Mouse (Mus musculus) liver, embryonic 13.5 days (tissue): Measurements from ENCODE around the gene Npas4. TPM values are rescaled to one million over a fixed set of nuclear protein-coding genes. Genes with fewer than 3 reads are reported as not detected.
A peak's percentile ranks its signal among the peaks of the same experiment; 100 is the strongest.
"Not testable (repeated sequence)": the region's sequence is repeated elsewhere in the genome, so short reads cannot be mapped to it uniquely, and the experiment has no call there.

Source experiments
- ATAC-seq: fragments of 200-750 bp; cut with Nextera tagmentation; 2 replicates; pipeline ENCODE4 v1.8.0; 2017; ENCODE audit warnings: low read depth, mild to moderate bottlenecking, moderate number of reproducible peaks, moderate library complexity
- DNase-seq: peaks from one replicate; pipeline ENCODE4 v3.0.0; 2022
- H3K27ac ChIP-seq: fragments of 300-500 bp; sonication (generic); 2 replicates; pipeline ENCODE4 v1.5.1; 2015; ENCODE audit warnings: moderate library complexity, mild to moderate bottlenecking, inconsistent platforms
- H3K27me3 ChIP-seq: fragments of 300-500 bp; sonication (generic); 2 replicates; pipeline ENCODE4 v1.6.1; 2015; ENCODE audit warnings: mild to moderate bottlenecking, inconsistent platforms
- H3K36me3 ChIP-seq: fragments of 300-500 bp; sonication (generic); 2 replicates; pipeline ENCODE4 v1.6.1; 2015; ENCODE audit warnings: mild to moderate bottlenecking, inconsistent platforms
- H3K4me1 ChIP-seq: fragments of 300-500 bp; sonication (generic); replicated peaks from 2 replicates; pipeline ENCODE4 v1.6.1; 2015; ENCODE audit warnings: inconsistent platforms
- H3K4me2 ChIP-seq: fragments of 300-500 bp; sonication (generic); 2 replicates; pipeline ENCODE4 v1.6.1; 2015; ENCODE audit warnings: inconsistent platforms, mild to moderate bottlenecking, moderate library complexity
- H3K4me3 ChIP-seq: fragments of 300-500 bp; sonication (generic); replicated peaks from 2 replicates; pipeline ENCODE4 v1.5.1; 2015; ENCODE audit warnings: mild to moderate bottlenecking, inconsistent platforms
- H3K9ac ChIP-seq: fragments of 300-500 bp; sonication (generic); 2 replicates; pipeline ENCODE4 v1.6.1; 2015; ENCODE audit warnings: mild to moderate bottlenecking, inconsistent platforms
- H3K9me3 ChIP-seq: fragments of 300-500 bp; sonication (generic); replicated peaks from 2 replicates; pipeline ENCODE4 v1.6.1; 2016; ENCODE audit warnings: inconsistent platforms
- WGBS: fragments of 180-500 bp; shearing (Covaris S2); methylation state at CpG from one replicate; pipeline ENCODE4 v1.1.7; 2015; ENCODE audit not compliant: insufficient replicate concordance; 5-methylcytosine and 5-hydroxymethylcytosine counted together
- polyA plus RNA-seq: library from polyadenylated mRNA; unstranded; fragments of >200 nt; fragmentation: Nextera tagmentation; extraction: Ambion mirVana; gene quantifications from 2 replicates; pipeline ENCODE4 v1.2.1, GENCODE M21; 2015

The Npas4 gene
- polyA plus RNA-seq, 1 experiment from 2014 or later = not detected

DNA sequence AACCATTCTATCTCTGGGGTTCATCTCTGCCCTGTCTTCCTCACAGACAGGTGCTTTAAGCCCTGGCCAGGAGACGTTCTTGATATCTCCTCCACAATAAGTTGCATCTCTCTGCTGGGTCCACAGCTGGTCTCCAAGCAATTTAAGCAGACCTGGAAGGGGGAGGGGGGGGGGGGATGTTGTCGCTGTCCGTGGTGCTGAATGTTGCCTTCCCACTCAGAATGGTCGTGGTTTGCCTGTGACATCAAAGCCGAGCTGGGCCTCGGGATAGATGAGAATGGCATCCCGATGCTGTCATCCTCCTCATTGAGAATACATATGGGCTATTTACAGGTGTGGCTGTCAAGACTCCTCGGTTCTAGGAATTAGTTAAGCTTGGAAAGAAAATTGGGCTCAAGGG lies 2.3 kb upstream of the Npas4 start:
- Histone ChIP-seq H3K4me1 (no peaks in the 10 kb centered on the region), H3K27me3 (peaks cover 55% of the 10 kb centered on the region), H3K4me3 (no peak overlapping the region), H3K36me3 (no peaks in the 10 kb centered on the region), H3K9ac (no peak overlapping the region), H3K9me3 (no peaks in the 10 kb centered on the region), H3K4me2 (no peak overlapping the region), H3K27ac (no peak overlapping the region)
- ATAC-seq (no peak), DNase-seq (no peak)
- WGBS = 9% methylated on average over 8 of the region's 8 CpGs

DNA sequence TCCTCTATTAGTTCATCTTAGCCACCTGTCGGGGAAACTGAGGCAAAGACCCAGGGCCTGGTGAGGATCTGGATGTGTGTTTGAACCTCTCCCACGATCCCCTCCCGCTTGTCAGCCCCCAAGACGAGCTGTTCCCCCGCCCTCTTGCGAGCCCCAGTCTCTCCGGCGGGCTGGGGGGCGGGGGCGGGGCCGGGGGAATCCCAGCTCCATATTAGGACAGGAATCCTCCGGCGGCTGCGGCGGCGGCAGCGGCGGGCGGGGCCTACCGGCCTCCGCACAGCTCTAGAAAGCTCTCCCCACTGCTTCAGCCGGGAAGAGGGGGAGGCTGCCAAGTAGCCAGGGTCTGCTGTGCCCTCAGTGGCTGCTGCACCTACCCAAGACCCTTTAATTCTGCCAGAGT lies 600 bp upstream of the Npas4 start:
- no peaks in the 10 kb centered on the region for H3K36me3 ChIP-seq
- H3K4me3 ChIP-seq = no peak overlapping the region
- ATAC-seq (no peak), DNase-seq (no peak)
- 2% methylated on average over 22 of the region's 22 CpGs for WGBS
- H3K9me3 ChIP-seq = no peaks in the 10 kb centered on the region
- H3K4me2 ChIP-seq = no peak overlapping the region
- peaks cover 54% of the 10 kb centered on the region for H3K27me3 ChIP-seq
- no peaks in the 10 kb centered on the region for H3K4me1 ChIP-seq
- no peak overlapping the region for H3K27ac ChIP-seq
- no peak overlapping the region for H3K9ac ChIP-seq

DNA sequence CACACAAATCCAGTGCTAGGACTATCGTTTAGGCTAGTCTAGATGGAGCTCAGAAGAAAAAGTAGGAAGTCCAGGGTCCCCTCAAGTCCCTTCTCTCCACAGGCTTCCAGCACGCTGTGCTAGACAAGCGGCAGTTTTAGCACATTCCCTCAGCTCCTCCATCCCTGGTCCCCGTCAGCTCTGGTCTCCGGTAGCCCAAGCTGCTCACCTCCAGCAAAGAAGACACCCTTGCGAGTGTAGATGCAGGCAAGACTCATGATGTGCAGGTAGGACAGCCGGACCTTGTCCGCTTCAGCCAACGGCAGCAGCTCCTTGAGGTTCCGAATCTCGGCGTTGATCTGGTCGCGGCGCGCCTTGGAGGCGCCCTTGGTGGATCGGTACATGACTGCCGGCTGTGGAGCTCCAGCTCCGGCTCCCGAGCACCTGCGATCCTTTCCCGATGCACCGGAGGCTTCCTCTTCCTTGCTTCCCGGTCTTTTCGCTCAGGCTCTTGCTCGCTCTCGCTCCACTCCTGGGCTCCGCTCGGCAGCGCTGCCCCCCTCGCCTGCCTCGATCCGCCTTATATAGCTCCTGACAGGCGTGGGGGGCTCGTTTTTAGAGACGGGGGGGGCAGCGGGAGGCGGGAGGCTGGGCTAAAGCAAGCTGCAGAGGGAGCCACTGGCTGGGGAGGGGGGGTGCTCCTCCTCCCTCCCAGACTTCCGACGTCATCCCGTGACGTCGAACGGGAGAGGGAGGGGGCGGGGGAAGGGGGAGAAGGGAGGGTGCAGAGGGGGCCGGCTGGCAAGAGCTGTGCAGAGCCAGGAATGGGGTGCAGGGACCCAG lies 471 bp downstream of the Npas4 start:
- H3K36me3 ChIP-seq = no peaks in the 10 kb centered on the region
- H3K4me2 ChIP-seq = no peak overlapping the region
- no peak overlapping the region for H3K4me3 ChIP-seq
- peaks cover 65% of the 10 kb centered on the region for H3K27me3 ChIP-seq
- ATAC-seq (no peak), DNase-seq (no peak)
- H3K27ac ChIP-seq = no peak overlapping the region
- H3K4me1 ChIP-seq = no peaks in the 10 kb centered on the region
- 22% methylated on average over 46 of the region's 47 CpGs for WGBS
- no peaks in the 10 kb centered on the region for H3K9me3 ChIP-seq
- no peak overlapping the region for H3K9ac ChIP-seq

DNA sequence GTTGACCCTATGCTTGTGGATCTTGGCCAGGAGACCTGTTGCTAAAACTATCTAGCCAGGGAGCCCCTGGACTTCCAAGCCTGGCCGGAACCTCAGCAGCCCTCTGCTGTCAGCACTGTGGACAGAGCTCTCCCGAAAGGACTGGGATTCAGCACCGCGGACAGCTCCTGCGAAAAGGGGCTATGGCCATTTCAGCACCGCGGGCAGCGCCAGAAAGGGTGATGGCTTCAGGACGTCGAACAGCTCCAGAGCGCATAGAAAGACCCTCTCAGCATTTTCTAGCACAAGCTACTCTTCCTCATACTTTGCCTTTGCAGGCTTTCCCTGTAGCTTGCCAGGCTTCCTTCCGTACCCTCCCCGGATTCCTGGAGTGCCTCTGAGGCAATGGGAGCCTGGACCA lies 1.1 kb downstream of the Npas4 start:
- H3K27ac ChIP-seq = no peak overlapping the region
- no peak overlapping the region for H3K4me2 ChIP-seq
- H3K36me3 ChIP-seq = no peaks in the 10 kb centered on the region
- WGBS = 5% methylated on average over 13 of the region's 13 CpGs
- H3K4me3 ChIP-seq = no peak overlapping the region
- H3K4me1 ChIP-seq = no peaks in the 10 kb centered on the region
- peaks cover 71% of the 10 kb centered on the region for H3K27me3 ChIP-seq
- no peak overlapping the region for H3K9ac ChIP-seq
- peak; percentile 73 for DNase-seq
- ATAC-seq = no peak
- no peaks in the 10 kb centered on the region for H3K9me3 ChIP-seq

DNA sequence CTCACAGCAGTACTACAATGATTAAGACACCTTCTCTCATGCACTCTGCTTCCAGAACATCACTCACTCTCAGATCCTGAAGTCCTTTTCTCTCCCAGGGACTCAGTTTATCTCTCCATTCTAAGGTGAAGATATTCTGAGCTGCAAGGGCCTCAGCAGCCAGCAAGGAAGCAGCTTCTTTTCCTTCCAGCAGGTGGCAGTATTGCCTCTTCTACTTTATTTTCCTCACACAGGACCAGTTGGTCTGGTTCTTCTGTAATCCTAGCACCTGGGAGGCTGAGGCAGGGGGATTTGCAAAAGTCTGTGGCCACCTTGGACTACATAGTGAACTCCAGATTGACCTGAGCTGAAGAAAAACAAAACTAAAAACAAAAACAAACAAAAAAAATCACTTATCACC lies 8.3 kb downstream of the Npas4 start:
- Histone ChIP-seq H3K27ac (no peak overlapping the region), H3K27me3 (peaks cover 43% of the 10 kb centered on the region), H3K4me1 (no peaks in the 10 kb centered on the region), H3K9ac (no peak overlapping the region), H3K4me3 (no peak overlapping the region), H3K4me2 (no peak overlapping the region), H3K9me3 (no peaks in the 10 kb centered on the region), H3K36me3 (no peaks in the 10 kb centered on the region)
- ATAC-seq = no peak
- no peak for DNase-seq

DNA sequence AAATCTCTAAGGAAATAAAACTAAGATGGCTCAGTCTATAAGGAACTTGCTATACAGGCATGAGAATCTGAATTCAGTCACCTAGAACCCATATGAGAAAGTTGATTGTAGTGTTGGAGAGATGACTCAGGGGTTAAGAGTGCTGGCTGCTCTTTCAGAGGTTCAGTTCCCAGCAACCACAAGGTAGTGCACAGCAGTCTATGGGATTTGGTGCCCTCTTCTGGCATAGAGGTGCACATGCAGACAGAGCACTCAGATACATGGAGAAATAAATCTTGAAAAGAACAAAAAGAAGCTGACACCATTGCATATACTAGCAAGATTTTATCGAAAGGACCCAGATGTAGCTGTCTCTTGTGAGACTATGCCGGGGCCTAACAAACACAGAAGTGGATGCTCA lies 21.9 kb downstream of the Npas4 start:
- Histone ChIP-seq H3K27ac (no peak overlapping the region), H3K4me2 (no peak overlapping the region), H3K9ac (no peak overlapping the region), H3K9me3 (no peaks in the 10 kb centered on the region), H3K4me3 (no peak overlapping the region), H3K27me3 (no peaks in the 10 kb centered on the region), H3K4me1 (peaks cover 7% of the 10 kb centered on the region), H3K36me3 (peaks cover 29% of the 10 kb centered on the region)
- peak; percentile 20 for DNase-seq
- ATAC-seq = no peak
- 69% methylated on average over 2 of the region's 2 CpGs for WGBS

DNA sequence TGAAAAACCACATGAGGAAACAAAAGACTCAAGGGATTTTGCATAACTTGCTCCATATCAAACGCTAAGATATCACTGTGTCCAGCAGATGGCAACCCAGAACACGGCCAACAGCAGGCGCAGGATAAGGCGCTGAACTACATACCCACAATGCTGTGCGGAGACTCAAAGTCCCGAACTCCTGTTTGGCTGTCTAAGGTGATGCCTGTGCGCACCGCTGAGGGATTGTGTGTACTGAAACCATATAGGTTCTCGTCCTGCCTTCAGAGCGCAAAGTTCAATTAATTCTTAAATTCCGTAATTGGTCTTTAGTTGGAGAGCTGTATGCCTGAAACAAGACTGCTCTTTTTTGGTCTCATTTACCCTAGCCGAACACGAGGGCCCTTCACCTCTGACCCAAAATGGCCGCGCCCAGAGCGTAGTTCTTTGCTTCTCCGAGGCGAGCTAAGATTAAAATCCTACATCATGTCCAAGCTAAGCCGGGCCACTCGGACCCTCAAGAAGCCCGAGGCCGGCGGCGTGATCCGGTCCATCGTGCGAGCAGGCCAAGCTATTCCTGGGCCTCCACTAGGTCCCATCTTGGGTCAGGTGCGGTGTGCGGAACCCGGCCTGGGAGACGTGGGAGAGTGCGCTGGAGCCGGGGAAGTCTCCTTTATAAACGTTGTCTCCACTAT lies 28.1 kb downstream of the Npas4 start, which contains the start of gene Mrpl11:
Gene Mrpl11 (plus strand): TSS at position 220 of the 674 bp plus-strand sequence.
- ATAC-seq (peak; percentile 96), DNase-seq (peak; percentile 86)
- Histone ChIP-seq H3K9ac (peak within 1 kb of the TSS; percentile 84), H3K4me3 (peak within 1 kb of the TSS; percentile 80), H3K27ac (peak within 1 kb of the TSS; percentile 57), H3K4me1 (peaks cover 13% of the 10 kb centered on the region), H3K4me2 (peak within 1 kb of the TSS; percentile 74), H3K9me3 (no peaks in the 10 kb centered on the region), H3K36me3 (peaks cover 29% of the 10 kb centered on the region), H3K27me3 (no peaks in the 10 kb centered on the region; the same call in 1 of the 2 replicates)
- WGBS = under 1% methylated on average over 34 of the region's 34 CpGs

DNA sequence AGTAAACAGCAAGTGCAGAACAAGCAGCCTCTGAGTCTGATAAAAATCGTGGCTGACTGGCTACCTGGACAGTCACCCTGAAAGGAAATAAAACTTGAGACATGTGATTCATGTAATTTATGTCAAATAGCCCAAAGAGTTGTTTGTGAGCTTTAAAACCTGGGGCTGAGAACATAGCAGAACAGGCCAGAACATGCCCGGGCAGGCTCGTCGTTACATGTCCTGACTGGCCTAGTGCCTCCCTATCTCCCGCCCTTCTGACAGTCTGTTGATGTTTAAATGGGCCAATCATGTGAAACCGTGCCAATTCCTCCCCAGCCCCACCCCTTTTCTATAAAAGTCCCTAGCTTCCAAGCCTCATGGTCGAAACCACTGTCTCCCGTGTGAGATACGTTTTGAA lies 41.5 kb downstream of the Npas4 start:
- H3K36me3 ChIP-seq, H3K4me3 ChIP-seq, H3K4me1 ChIP-seq, H3K9me3 ChIP-seq, H3K9ac ChIP-seq, DNase-seq, H3K4me2 ChIP-seq, H3K27ac ChIP-seq, ATAC-seq: not testable (repeated sequence)
- WGBS = 76% methylated on average over 9 of the region's 9 CpGs
- peaks cover 37% of the 10 kb centered on the region for H3K27me3 ChIP-seq

DNA sequence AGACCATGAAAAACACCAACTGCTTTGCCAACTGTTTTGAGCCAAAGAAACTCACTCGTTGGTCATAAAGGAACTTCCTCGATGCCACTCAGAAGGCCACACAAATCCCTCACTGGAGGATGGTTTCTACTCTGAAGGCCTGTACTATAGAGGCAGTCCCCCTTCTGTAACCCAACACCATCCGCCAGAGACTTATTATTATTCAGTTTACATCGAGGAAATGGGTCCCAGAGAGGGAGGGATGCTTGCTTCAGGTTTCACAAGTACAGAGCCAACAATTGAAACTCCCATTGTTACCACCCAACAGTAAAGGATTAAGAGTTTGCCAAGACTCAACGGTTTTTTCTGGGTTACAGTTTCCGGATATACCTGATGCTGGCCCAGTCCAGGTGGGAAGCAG lies 44.6 kb downstream of the Npas4 start:
- Histone ChIP-seq H3K9ac (no peak overlapping the region), H3K4me3 (no peak overlapping the region), H3K27ac (no peak overlapping the region), H3K9me3 (no peaks in the 10 kb centered on the region), H3K4me2 (no peak overlapping the region), H3K27me3 (peaks cover 67% of the 10 kb centered on the region), H3K4me1 (peaks cover 16% of the 10 kb centered on the region), H3K36me3 (no peaks in the 10 kb centered on the region)
- ATAC-seq (no peak), DNase-seq (no peak)
- WGBS = 34% methylated on average over 6 of the region's 6 CpGs

DNA sequence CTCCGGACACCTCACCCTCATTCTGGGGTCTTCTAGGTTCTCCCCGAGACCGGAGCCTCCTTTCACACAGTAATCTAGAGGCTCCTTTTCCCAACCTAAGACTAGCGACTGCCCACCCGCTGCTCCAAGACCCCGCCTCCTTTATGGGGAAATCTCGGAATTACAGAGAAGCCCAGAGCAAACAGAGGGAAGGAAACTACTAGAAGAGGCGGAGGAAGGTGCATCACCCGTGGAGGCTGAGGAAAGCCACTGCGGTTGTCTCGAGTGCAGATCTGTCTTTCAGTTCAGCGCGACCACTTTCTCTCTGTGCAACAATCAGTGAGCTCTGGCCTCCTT lies 46.9 kb downstream of the Npas4 start:
- H3K4me2 ChIP-seq = peak overlapping the region; percentile 87
- no peak overlapping the region for H3K9ac ChIP-seq

DNA sequence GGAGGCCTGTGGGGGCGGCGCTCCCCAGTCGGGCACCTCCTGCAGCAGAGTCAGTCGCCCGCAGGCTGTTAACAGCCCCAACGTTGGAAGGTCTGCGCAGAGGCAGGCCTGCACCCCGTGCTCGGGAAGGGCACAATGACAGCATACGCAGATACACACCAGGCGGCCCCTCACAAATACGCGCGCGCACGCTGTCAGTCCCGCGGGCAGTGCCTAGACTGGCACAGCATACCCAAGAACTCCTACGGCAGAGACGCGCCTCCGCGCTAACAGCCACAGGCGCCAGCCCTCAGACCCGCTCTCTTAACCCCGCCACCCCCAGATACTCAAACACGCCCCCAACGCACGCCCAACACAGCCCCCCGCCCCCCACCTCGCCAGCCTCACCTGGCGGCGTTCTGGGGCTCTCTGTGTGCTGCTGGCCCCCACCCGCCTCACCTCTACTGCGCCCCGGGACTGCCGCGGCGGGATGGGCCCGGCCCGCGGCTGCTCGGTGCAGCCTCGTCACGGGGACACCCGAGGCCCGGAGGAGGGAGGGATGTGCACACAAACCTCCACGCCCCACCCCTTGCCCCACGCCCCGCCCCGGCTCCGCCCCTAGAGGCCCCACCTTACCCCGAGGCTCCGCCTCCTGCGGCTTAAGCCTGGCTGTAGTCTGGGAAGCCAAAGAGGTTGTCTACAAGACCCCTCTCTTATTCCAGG lies 47.4 kb downstream of the Npas4 start, which contains the start of gene Peli3:
Gene Peli3 (minus strand): TSS at position 577 of the 702 bp plus-strand sequence.
- H3K4me3 ChIP-seq = peak within 1 kb of the TSS; percentile 62
- no peak within 1 kb of the TSS for H3K27ac ChIP-seq
- no peaks in the 10 kb centered on the region for H3K36me3 ChIP-seq
- H3K4me2 ChIP-seq = peak within 1 kb of the TSS; percentile 87
- H3K9me3 ChIP-seq = no peaks in the 10 kb centered on the region
- H3K9ac ChIP-seq = peak within 1 kb of the TSS; percentile 49
- H3K4me1 ChIP-seq = peaks cover 16% of the 10 kb centered on the region
- peak; percentile 91 for ATAC-seq
- peak; percentile 55 for DNase-seq
- WGBS = 1% methylated on average over 55 of the region's 55 CpGs
- H3K27me3 ChIP-seq = peaks cover 71% of the 10 kb centered on the region

More for the DNA sequence above, 46.9 kb downstream of the Npas4 start:
- H3K27me3 ChIP-seq = peaks cover 73% of the 10 kb centered on the region
- H3K9me3 ChIP-seq = no peaks in the 10 kb centered on the region
- WGBS = 8% methylated on average over 13 of the region's 13 CpGs
- DNase-seq = no peak
- peak overlapping the region; percentile 62 for H3K4me3 ChIP-seq
- H3K4me1 ChIP-seq = peaks cover 16% of the 10 kb centered on the region
- no peak for ATAC-seq
- no peaks in the 10 kb centered on the region for H3K36me3 ChIP-seq
- no peak overlapping the region for H3K27ac ChIP-seq
